Mouse (Mus musculus): ENCODE data around the gene Pcbp1. TPM values are rescaled to one million over a fixed set of nuclear protein-coding genes. Genes with fewer than 3 reads are reported as not detected.
"Not testable (repeated sequence)": the region's sequence is repeated elsewhere in the genome, so short reads cannot be mapped to it uniquely, and the experiment has no call there.

Gene Pcbp1
- polyA plus RNA-seq, 1 experiment from 2014 or later, result 454 TPM

GRCm38 (mm10) chr6:86499571-86500109 is 26.5 kb downstream of the Pcbp1 start:
- no peak overlapping the region for H3K9ac ChIP-seq
- H3K4me2 ChIP-seq (replicated peaks), result no peak overlapping the region
- peaks cover 26% of the 10 kb centered on the region for H3K4me1 ChIP-seq
- no peak overlapping the region for H3K27ac ChIP-seq
- H3K4me3 ChIP-seq, result no peak overlapping the region
- no peaks in the 10 kb centered on the region for H3K9me3 ChIP-seq
- H3K27me3 ChIP-seq, result no peaks in the 10 kb centered on the region
- WGBS, result 68% methylated on average over 5 of the region's 5 CpGs
- no peak for ATAC-seq (ENCODE audit: low FRiP score, low read depth)
- no peaks in the 10 kb centered on the region for H3K36me3 ChIP-seq

GRCm38 (mm10) chr6:86497942-86498732 is 28.0 kb downstream of the Pcbp1 start:
- Histone ChIP-seq H3K9me3 (no peaks in the 10 kb centered on the region), H3K9ac (peak overlapping the region; percentile 62; the same call in 1 of the 2 replicates), H3K4me1 (peaks cover 35% of the 10 kb centered on the region), H3K27ac (0 out of 2 replicates have a peak overlapping the region, but pooled peaks have one; percentile 7), H3K27me3 (no peaks in the 10 kb centered on the region), H3K4me3 (peak overlapping the region; percentile 34), H3K36me3 (no peaks in the 10 kb centered on the region), H3K4me2 (replicated peaks) (peak overlapping the region; percentile 56)
- ATAC-seq (ENCODE audit: low FRiP score, low read depth), result no peak
- 58% methylated on average over 11 of the region's 11 CpGs for WGBS

GRCm38 (mm10) chr6:86497071-86497815 is 28.9 kb downstream of the Pcbp1 start:
- ATAC-seq (ENCODE audit: low FRiP score, low read depth), result peak; percentile 41; the same call in 1 of the 2 replicates
- Histone ChIP-seq H3K36me3 (no peaks in the 10 kb centered on the region), H3K9me3 (no peaks in the 10 kb centered on the region), H3K27me3 (no peaks in the 10 kb centered on the region), H3K4me1 (peaks cover 39% of the 10 kb centered on the region), H3K4me3 (peak overlapping the region; percentile 34), H3K9ac (peak overlapping the region; percentile 62), H3K27ac (peak overlapping the region; percentile 67; the same call in 1 of the 2 replicates), H3K4me2 (replicated peaks) (peak overlapping the region; percentile 56)
- 16% methylated on average over 13 of the region's 13 CpGs for WGBS

GRCm38 (mm10) chr6:86496585-86496984 is 29.5 kb downstream of the Pcbp1 start:
- Histone ChIP-seq H3K9ac (0 out of 2 replicates have a peak overlapping the region, but pooled peaks have one; percentile 62), H3K4me1 (peaks cover 39% of the 10 kb centered on the region), H3K27ac (peak overlapping the region; percentile 44; the same call in 1 of the 2 replicates), H3K9me3 (no peaks in the 10 kb centered on the region), H3K27me3 (no peaks in the 10 kb centered on the region), H3K4me3 (peak overlapping the region; percentile 34; the same call in 1 of the 2 replicates), H3K4me2 (replicated peaks) (peak overlapping the region; percentile 56), H3K36me3 (no peaks in the 10 kb centered on the region)
- ATAC-seq (ENCODE audit: low FRiP score, low read depth), result no peak
- WGBS, result 73% methylated on average over 5 of the region's 5 CpGs

- no peaks in the 10 kb centered on the region for H3K27me3 ChIP-seq
- no peaks in the 10 kb centered on the region for H3K36me3 ChIP-seq
- H3K9ac ChIP-seq, result no peak overlapping the region
- WGBS, result 63% methylated on average over 8 of the region's 8 CpGs
- peaks cover 39% of the 10 kb centered on the region for H3K4me1 ChIP-seq
- no peak for ATAC-seq (ENCODE audit: low FRiP score, low read depth)
- H3K4me3 ChIP-seq, result no peak overlapping the region
- H3K4me2 ChIP-seq (replicated peaks), result 0 out of 2 replicates have a peak overlapping the region, but pooled peaks have one; percentile 56
- no peaks in the 10 kb centered on the region for H3K9me3 ChIP-seq
- peak overlapping the region; percentile 15; the same call in 1 of the 2 replicates for H3K27ac ChIP-seq
Measured at GRCm38 (mm10) chr6:86496127-86496526, 30.0 kb downstream of the Pcbp1 start.

DNA sequence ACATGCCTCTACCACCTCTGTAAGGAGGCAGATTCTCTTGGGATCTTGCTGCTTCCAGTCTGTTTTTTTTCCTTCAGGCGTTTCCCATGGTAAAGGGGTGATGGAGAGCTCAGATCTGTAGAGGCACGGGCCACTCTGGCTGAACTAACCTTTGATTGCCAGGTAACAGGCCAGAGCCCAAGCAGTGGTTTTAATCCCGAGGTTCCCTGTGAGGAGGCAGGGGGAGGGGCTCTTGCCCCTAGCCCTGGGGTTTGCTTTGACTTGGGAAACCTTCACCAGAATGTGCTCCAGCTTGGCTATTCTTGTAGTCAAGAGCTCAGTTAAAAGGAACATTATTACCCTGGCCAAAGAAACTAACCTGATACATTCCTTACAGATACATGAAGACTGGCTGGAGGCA is 30.5 kb downstream of the Pcbp1 start:
- Histone ChIP-seq H3K27me3 (no peaks in the 10 kb centered on the region), H3K9me3 (no peaks in the 10 kb centered on the region), H3K27ac (no peak overlapping the region), H3K4me2 (replicated peaks) (no peak overlapping the region), H3K4me1 (peaks cover 39% of the 10 kb centered on the region), H3K36me3 (no peaks in the 10 kb centered on the region), H3K9ac (no peak overlapping the region), H3K4me3 (no peak overlapping the region)
- no peak for ATAC-seq (ENCODE audit: low FRiP score, low read depth)
- WGBS, result 48% methylated on average over 3 of the region's 3 CpGs

DNA sequence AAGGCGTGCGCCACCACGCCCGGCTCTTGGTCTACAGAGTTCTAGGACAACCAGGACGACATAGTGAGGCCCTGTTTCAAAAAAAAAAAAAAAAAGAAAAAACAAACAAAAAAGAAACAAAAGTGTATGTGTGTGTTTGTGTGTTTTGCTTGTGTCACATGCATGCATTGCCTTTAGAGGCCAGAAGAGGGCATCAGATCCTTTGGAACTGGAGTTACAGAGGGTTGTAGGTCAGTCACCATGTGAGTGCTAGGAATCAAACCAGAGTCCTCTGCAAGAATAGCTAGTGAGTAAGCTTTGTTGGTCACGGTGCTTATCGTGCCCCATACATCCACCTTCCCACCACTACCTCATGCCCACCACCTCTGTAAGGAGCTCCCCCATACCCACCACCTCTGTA is 31.4 kb downstream of the Pcbp1 start:
- H3K27me3 ChIP-seq, result no peaks in the 10 kb centered on the region
- H3K4me2 ChIP-seq (replicated peaks), result no peak overlapping the region
- H3K36me3 ChIP-seq, result no peaks in the 10 kb centered on the region
- no peak overlapping the region for H3K4me3 ChIP-seq
- 94% methylated on average over 7 of the region's 7 CpGs for WGBS
- H3K4me1 ChIP-seq, result peaks cover 39% of the 10 kb centered on the region
- no peak for ATAC-seq (ENCODE audit: low FRiP score, low read depth)
- H3K27ac ChIP-seq, result no peak overlapping the region
- no peaks in the 10 kb centered on the region for H3K9me3 ChIP-seq
- H3K9ac ChIP-seq, result no peak overlapping the region

- no peaks in the 10 kb centered on the region for H3K36me3 ChIP-seq
- no peak for ATAC-seq (ENCODE audit: low FRiP score, low read depth)
- no peaks in the 10 kb centered on the region for H3K27me3 ChIP-seq
- H3K9me3 ChIP-seq, result no peaks in the 10 kb centered on the region
- no peak overlapping the region for H3K9ac ChIP-seq
- no peak overlapping the region for H3K4me2 ChIP-seq (replicated peaks)
- peaks cover 39% of the 10 kb centered on the region for H3K4me1 ChIP-seq
- H3K27ac ChIP-seq, result peak overlapping the region; percentile 22; the same call in 1 of the 2 replicates
- 51% methylated on average over 13 of the region's 13 CpGs for WGBS
- H3K4me3 ChIP-seq, result no peak overlapping the region
Measured at GRCm38 (mm10) chr6:86493469-86494263, 32.5 kb downstream of the Pcbp1 start.

GRCm38 (mm10) chr6:86490413-86490812 is 35.7 kb downstream of the Pcbp1 start:
- H3K4me1 ChIP-seq, result peaks cover 27% of the 10 kb centered on the region
- not testable (repeated sequence) for H3K36me3 ChIP-seq; H3K4me3 ChIP-seq; H3K9me3 ChIP-seq; H3K9ac ChIP-seq; ATAC-seq (ENCODE audit: low FRiP score, low read depth); H3K27me3 ChIP-seq; H3K27ac ChIP-seq; H3K4me2 ChIP-seq (replicated peaks)
- 92% methylated on average over 8 of the region's 8 CpGs for WGBS

- H3K9ac ChIP-seq, result no peak overlapping the region
- H3K27me3 ChIP-seq, result no peaks in the 10 kb centered on the region
- no peaks in the 10 kb centered on the region for H3K36me3 ChIP-seq
- H3K27ac ChIP-seq, result no peak overlapping the region; the same call in 1 of the 2 replicates
- H3K9me3 ChIP-seq, result no peaks in the 10 kb centered on the region
- no peak overlapping the region for H3K4me2 ChIP-seq (replicated peaks)
- WGBS, result 94% methylated on average over 2 of the region's 2 CpGs
- peaks cover 26% of the 10 kb centered on the region for H3K4me1 ChIP-seq
- ATAC-seq (ENCODE audit: low FRiP score, low read depth), result no peak
- H3K4me3 ChIP-seq, result no peak overlapping the region
Measured at GRCm38 (mm10) chr6:86489945-86490344, 36.2 kb downstream of the Pcbp1 start.

GRCm38 (mm10) chr6:86488149-86488485 is 38.0 kb downstream of the Pcbp1 start:
- 62% methylated on average over 3 of the region's 3 CpGs for WGBS

More at GRCm38 (mm10) chr6:86488149-86488485, 38.0 kb downstream of the Pcbp1 start:
- Histone ChIP-seq H3K4me1 (peaks cover 17% of the 10 kb centered on the region), H3K27ac (peak overlapping the region; percentile 93), H3K36me3 (no peaks in the 10 kb centered on the region), H3K9me3 (no peaks in the 10 kb centered on the region), H3K4me3 (no peak overlapping the region), H3K9ac (0 out of 2 replicates have a peak overlapping the region, but pooled peaks have one; percentile 54), H3K27me3 (no peaks in the 10 kb centered on the region), H3K4me2 (replicated peaks) (no peak overlapping the region; the same call in 1 of the 2 replicates)
- no peak for ATAC-seq (ENCODE audit: low FRiP score, low read depth)

Data from limb, embryonic 13.5 days (tissue).